Mouse (Mus musculus): ENCODE results near the gene Pcbp3.

The Pcbp3 gene

GRCm38 (mm10) chr10:76734979-76735378 lies 226.7 kb downstream of the Pcbp3 start:
- no peak for DNase-seq (ENCODE audit: extremely low read depth, low read depth, low spot score)

- no peak for DNase-seq (ENCODE audit: extremely low read depth, low read depth, low spot score)
Measured at GRCm38 (mm10) chr10:76733677-76734068, 228.0 kb downstream of the Pcbp3 start.

GRCm38 (mm10) chr10:76732881-76733676 lies 228.6 kb downstream of the Pcbp3 start:
- no peak for DNase-seq (ENCODE audit: extremely low read depth, low read depth, low spot score)

GRCm38 (mm10) chr10:76732391-76732790 lies 229.3 kb downstream of the Pcbp3 start:
- DNase-seq (ENCODE audit: extremely low read depth, low read depth, low spot score), result no peak

GRCm38 (mm10) chr10:76731621-76732239 lies 230.0 kb downstream of the Pcbp3 start:
- DNase-seq (ENCODE audit: extremely low read depth, low read depth, low spot score), result no peak

GRCm38 (mm10) chr10:76729631-76730620 lies 231.8 kb downstream of the Pcbp3 start:
- DNase-seq (ENCODE audit: extremely low read depth, low read depth, low spot score), result no peak

- DNase-seq (ENCODE audit: extremely low read depth, low read depth, low spot score), result no peak
Measured at GRCm38 (mm10) chr10:76728369-76728768, 233.3 kb downstream of the Pcbp3 start.

- no peak for DNase-seq (ENCODE audit: extremely low read depth, low read depth, low spot score)
Measured at GRCm38 (mm10) chr10:76727301-76727700, 234.4 kb downstream of the Pcbp3 start.

- DNase-seq (ENCODE audit: extremely low read depth, low read depth, low spot score), result no peak
Measured at GRCm38 (mm10) chr10:76726866-76727265, 234.8 kb downstream of the Pcbp3 start.

- DNase-seq (ENCODE audit: extremely low read depth, low read depth, low spot score), result no peak
Measured at GRCm38 (mm10) chr10:76725682-76726285, 235.9 kb downstream of the Pcbp3 start, which contains the start of gene Col6a1. Gene Col6a1, minus strand, starts transcription at chr10:76726168.

GRCm38 (mm10) chr10:76725097-76725496 lies 236.6 kb downstream of the Pcbp3 start:
- no peak for DNase-seq (ENCODE audit: extremely low read depth, low read depth, low spot score)

GRCm38 (mm10) chr10:76724231-76724736 lies 237.4 kb downstream of the Pcbp3 start:
- DNase-seq (ENCODE audit: extremely low read depth, low read depth, low spot score), result no peak

- no peak for DNase-seq (ENCODE audit: extremely low read depth, low read depth, low spot score)
Measured at GRCm38 (mm10) chr10:76722751-76723450, 238.8 kb downstream of the Pcbp3 start.

- no peak for DNase-seq (ENCODE audit: extremely low read depth, low read depth, low spot score)
Measured at GRCm38 (mm10) chr10:76721746-76722145, 239.9 kb downstream of the Pcbp3 start.

- no peak for DNase-seq (ENCODE audit: extremely low read depth, low read depth, low spot score)
Measured at GRCm38 (mm10) chr10:76721216-76721615, 240.5 kb downstream of the Pcbp3 start.

GRCm38 (mm10) chr10:76717631-76718030 lies 244.1 kb downstream of the Pcbp3 start:
- no peak for DNase-seq (ENCODE audit: extremely low read depth, low read depth, low spot score)

GRCm38 (mm10) chr10:76717026-76717425 lies 244.7 kb downstream of the Pcbp3 start:
- no peak for DNase-seq (ENCODE audit: extremely low read depth, low read depth, low spot score)

GRCm38 (mm10) chr10:76714303-76714702 lies 247.4 kb downstream of the Pcbp3 start:
- no peak for DNase-seq (ENCODE audit: extremely low read depth, low read depth, low spot score)

- no peak for DNase-seq (ENCODE audit: extremely low read depth, low read depth, low spot score)
Measured at GRCm38 (mm10) chr10:76712500-76712899, 249.2 kb downstream of the Pcbp3 start.

Measured in fat pad, adult 2 months (tissue).